Mouse (Mus musculus): ENCODE results near the gene Tppp3.

GRCm38 (mm10) chr8:105434136-105434535 is 37.2 kb downstream of the Tppp3 start:
- TF ChIP-seq EP300 (IDR thresholded peaks at IDR 0.05; ENCODE audit: insufficient read depth, low read depth, low read length) (no peak), CTCF (IDR thresholded peaks at IDR 0.05) (no peak)
